Mouse (Mus musculus) heart, embryonic 11.5 days (tissue): ENCODE measurements around the gene Bspry. TPM values are rescaled to one million over a fixed set of nuclear protein-coding genes. Genes with fewer than 3 reads are reported as not detected.

ENCODE experiments used
- ATAC-seq: fragments of 200-750 bp; cut with Nextera tagmentation; replicated peaks from 2 replicates; pipeline ENCODE4 v1.8.0; 2017; ENCODE audit warnings: moderate library complexity; ENCODE audit not compliant: insufficient number of reproducible peaks, low FRiP score, low TSS enrichment
- H3K27ac ChIP-seq: fragments of 300-500 bp; sonication (generic); 2 replicates; pipeline ENCODE4 v1.5.1; 2014; ENCODE audit warnings: mild to moderate bottlenecking, low read depth, low read length
- H3K27me3 ChIP-seq: fragments of 300-500 bp; sonication (generic); 2 replicates; pipeline ENCODE4 v1.6.1; 2014; ENCODE audit warnings: mild to moderate bottlenecking, low read length, mixed read lengths; ENCODE audit not compliant: control insufficient read depth, insufficient read depth
- H3K36me3 ChIP-seq: fragments of 300-500 bp; sonication (generic); 2 replicates; pipeline ENCODE4 v1.6.1; 2014; ENCODE audit warnings: mild to moderate bottlenecking, low read length, moderate library complexity, mixed read lengths; ENCODE audit not compliant: control insufficient read depth, insufficient read depth
- H3K4me1 ChIP-seq: fragments of 300-500 bp; sonication (generic); 2 replicates; pipeline ENCODE4 v1.6.1; 2014; ENCODE audit warnings: low read length; ENCODE audit not compliant: control insufficient read depth, insufficient read depth
- H3K4me2 ChIP-seq: fragments of 300-500 bp; sonication (generic); 2 replicates; pipeline ENCODE4 v1.6.1; 2014; ENCODE audit warnings: mild to moderate bottlenecking, moderate library complexity
- H3K4me3 ChIP-seq: fragments of 300-500 bp; sonication (generic); 2 replicates; pipeline ENCODE4 v1.5.1; 2014; ENCODE audit warnings: low read depth, low read length
- H3K9ac ChIP-seq: fragments of 300-500 bp; sonication (generic); 2 replicates; pipeline ENCODE4 v1.6.1; 2014; ENCODE audit warnings: mild to moderate bottlenecking, low read depth, low read length, moderate library complexity
- H3K9me3 ChIP-seq: fragments of 300-500 bp; sonication (generic); replicated peaks from 2 replicates; pipeline ENCODE4 v1.6.1; 2016; ENCODE audit warnings: low read length; ENCODE audit not compliant: control insufficient read depth
- WGBS: fragments of 180-500 bp; shearing (Covaris S2); extraction: QIAGEN DNeasy Blood & Tissue Kit; methylation state at CpG from one replicate; pipeline ENCODE4 v1.1.7; 2014; ENCODE audit not compliant: insufficient replicate concordance; 5-methylcytosine and 5-hydroxymethylcytosine counted together
- polyA plus RNA-seq: library from polyadenylated mRNA; unstranded; fragments of >200 nt; fragmentation: Nextera tagmentation; extraction: Ambion mirVana; gene quantifications from 2 replicates; pipeline ENCODE4 v1.2.1, GENCODE M21; 2014

Bspry gene
- polyA plus RNA-seq, 1 experiment from 2014 or later, result 0.83 TPM

- H3K4me3 ChIP-seq, result peak overlapping the region; percentile 32
- peaks cover 28% of the 10 kb centered on the region for H3K36me3 ChIP-seq
- no peaks in the 10 kb centered on the region for H3K9me3 ChIP-seq
- WGBS, result 76% methylated on average over 7 of the region's 7 CpGs
- H3K4me1 ChIP-seq, result peaks cover 27% of the 10 kb centered on the region
- ATAC-seq, result no peak
- no peaks in the 10 kb centered on the region for H3K27me3 ChIP-seq
- H3K4me2 ChIP-seq, result peak overlapping the region; percentile 68
- H3K27ac ChIP-seq, result peak overlapping the region; percentile 86
- H3K9ac ChIP-seq, result peak overlapping the region; percentile 43; the same call in 1 of the 2 replicates
Measured at GRCm38 (mm10) chr4:62514995-62515394, 35.1 kb downstream of the Bspry start.

DNA sequence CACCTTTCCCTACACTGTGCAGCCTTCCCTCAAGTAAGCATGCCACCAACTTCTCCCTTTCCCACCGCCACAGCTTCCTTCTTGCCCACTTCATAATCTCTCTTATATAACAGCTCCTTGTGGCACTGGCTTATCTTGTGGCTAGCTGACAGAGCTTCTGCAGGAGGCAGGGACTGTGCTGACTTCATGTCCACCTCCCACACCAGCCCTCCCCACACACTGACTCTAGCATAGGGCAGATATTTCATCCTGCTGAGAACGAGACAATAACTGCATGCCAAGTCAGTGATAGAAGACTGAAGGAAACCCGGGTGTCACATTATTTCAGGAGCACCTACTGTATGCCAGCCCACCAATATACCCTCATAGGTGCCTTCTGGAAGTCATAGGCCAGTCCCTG lies 35.6 kb downstream of the Bspry start:
- Histone ChIP-seq H3K9ac (peak overlapping the region; percentile 59), H3K4me1 (peaks cover 29% of the 10 kb centered on the region), H3K4me3 (peak overlapping the region; percentile 32), H3K4me2 (peak overlapping the region; percentile 68), H3K27me3 (no peaks in the 10 kb centered on the region), H3K27ac (peak overlapping the region; percentile 86), H3K9me3 (no peaks in the 10 kb centered on the region), H3K36me3 (peaks cover 23% of the 10 kb centered on the region)
- WGBS, result 40% methylated on average over 3 of the region's 3 CpGs
- no peak for ATAC-seq

DNA sequence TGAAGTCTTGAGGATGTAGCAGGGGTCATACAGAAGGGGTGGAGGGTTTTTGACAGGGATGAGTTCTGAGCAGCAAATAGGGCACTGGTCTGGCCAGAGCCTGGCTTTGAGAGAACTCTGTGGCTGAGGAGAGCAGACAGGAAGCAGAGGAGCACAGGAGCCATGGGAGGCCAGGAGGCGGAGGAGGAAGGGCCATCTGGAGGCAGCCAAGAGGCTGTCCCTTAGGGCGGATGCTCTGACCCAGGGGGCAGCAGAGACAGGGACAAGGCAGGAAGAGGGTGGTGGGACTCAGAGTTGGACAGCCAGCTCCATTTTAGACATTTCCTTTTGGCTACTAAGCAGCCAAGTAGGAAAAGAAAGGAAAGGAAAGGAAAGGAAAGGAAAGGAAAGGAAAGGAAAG lies 36.2 kb downstream of the Bspry start:
- peak; percentile 33 for ATAC-seq
- peak overlapping the region; percentile 59 for H3K9ac ChIP-seq
- H3K9me3 ChIP-seq, result no peaks in the 10 kb centered on the region
- peaks cover 17% of the 10 kb centered on the region for H3K36me3 ChIP-seq
- peak overlapping the region; percentile 32 for H3K4me3 ChIP-seq
- peak overlapping the region; percentile 86 for H3K27ac ChIP-seq
- H3K27me3 ChIP-seq, result no peaks in the 10 kb centered on the region
- peak overlapping the region; percentile 68 for H3K4me2 ChIP-seq
- peaks cover 29% of the 10 kb centered on the region for H3K4me1 ChIP-seq
- 24% methylated on average over 2 of the region's 2 CpGs for WGBS

- 73% methylated on average over 1 of the region's 1 CpGs for WGBS
- H3K27me3 ChIP-seq, result no peaks in the 10 kb centered on the region
- peaks cover 14% of the 10 kb centered on the region for H3K36me3 ChIP-seq
- H3K4me3 ChIP-seq, result peak overlapping the region; percentile 32
- H3K4me1 ChIP-seq, result peaks cover 29% of the 10 kb centered on the region
- H3K4me2 ChIP-seq, result peak overlapping the region; percentile 68
- no peaks in the 10 kb centered on the region for H3K9me3 ChIP-seq
- H3K27ac ChIP-seq, result peak overlapping the region; percentile 86
- peak overlapping the region; percentile 59 for H3K9ac ChIP-seq
- ATAC-seq, result peak; percentile 73
Measured at GRCm38 (mm10) chr4:62516579-62516978, 36.7 kb downstream of the Bspry start.

- peak overlapping the region; percentile 10; the same call in 1 of the 2 replicates for H3K9ac ChIP-seq
Measured at GRCm38 (mm10) chr4:62517046-62517445, 37.2 kb downstream of the Bspry start.

DNA sequence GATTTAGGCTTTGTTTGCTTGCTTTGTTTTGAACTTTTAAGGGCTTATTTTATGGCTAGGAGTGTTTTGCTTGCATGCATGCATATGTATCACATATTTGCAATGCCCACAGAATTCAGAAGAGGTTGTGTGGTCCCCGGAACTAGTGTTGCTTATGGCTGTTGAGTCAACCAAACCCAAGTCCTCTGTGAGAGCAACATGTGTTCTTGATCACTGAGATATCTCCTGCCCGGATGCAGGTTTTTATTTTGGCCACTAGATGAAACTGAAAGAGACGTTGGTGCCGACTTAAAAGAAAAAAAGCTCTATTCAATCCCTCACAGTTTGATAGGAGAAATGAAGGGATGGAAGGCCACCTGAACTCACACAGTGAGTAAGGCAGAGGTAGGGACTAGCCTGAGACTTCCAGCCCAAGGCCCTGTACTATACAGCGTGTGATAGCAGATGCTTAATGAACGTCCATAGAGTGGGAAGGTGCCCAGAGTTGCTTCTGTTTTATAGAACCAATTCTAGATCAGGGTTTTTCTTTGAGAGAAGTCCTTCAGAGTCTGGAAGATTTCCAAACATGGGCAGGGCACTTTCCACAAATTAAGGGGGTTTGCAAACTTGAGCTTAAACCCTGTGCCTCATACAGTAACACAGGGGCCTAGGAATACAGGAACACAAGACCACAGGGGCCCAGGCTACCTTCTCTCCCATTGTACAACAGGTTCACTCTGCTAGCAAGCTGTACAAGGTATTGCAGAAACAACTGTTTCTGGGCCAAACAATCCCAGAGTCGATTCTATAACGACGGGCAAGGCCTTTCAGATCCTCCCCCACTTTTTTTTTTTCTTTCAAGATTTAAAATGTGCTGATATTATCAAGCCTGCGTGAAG lies 37.9 kb downstream of the Bspry start:
- Histone ChIP-seq H3K27ac (peak overlapping the region; percentile 86), H3K36me3 (peaks cover 7% of the 10 kb centered on the region; the same call in 1 of the 2 replicates), H3K9me3 (no peaks in the 10 kb centered on the region), H3K4me2 (peak overlapping the region; percentile 68), H3K9ac (peak overlapping the region; percentile 10; the same call in 1 of the 2 replicates), H3K4me1 (peaks cover 29% of the 10 kb centered on the region), H3K4me3 (peak overlapping the region; percentile 57), H3K27me3 (no peaks in the 10 kb centered on the region)
- ATAC-seq, result no peak
- WGBS, result 73% methylated on average over 10 of the region's 10 CpGs

More at GRCm38 (mm10) chr4:62517046-62517445, 37.2 kb downstream of the Bspry start:
- no peak for ATAC-seq
- Histone ChIP-seq H3K36me3 (peaks cover 9% of the 10 kb centered on the region), H3K27ac (peak overlapping the region; percentile 86), H3K27me3 (no peaks in the 10 kb centered on the region), H3K9me3 (no peaks in the 10 kb centered on the region), H3K4me3 (peak overlapping the region; percentile 57; the same call in 1 of the 2 replicates), H3K4me1 (peaks cover 29% of the 10 kb centered on the region), H3K4me2 (peak overlapping the region; percentile 68)
- WGBS, result 77% methylated on average over 8 of the region's 8 CpGs

GRCm38 (mm10) chr4:62518416-62519121 lies 38.7 kb downstream of the Bspry start:
- ATAC-seq, result no peak
- peak overlapping the region; percentile 57 for H3K4me3 ChIP-seq
- H3K9me3 ChIP-seq, result no peaks in the 10 kb centered on the region
- no peaks in the 10 kb centered on the region for H3K27me3 ChIP-seq
- H3K36me3 ChIP-seq, result no peaks in the 10 kb centered on the region; the same call in 1 of the 2 replicates
- 46% methylated on average over 13 of the region's 13 CpGs for WGBS
- peak overlapping the region; percentile 88 for H3K27ac ChIP-seq
- peak overlapping the region; percentile 68 for H3K4me2 ChIP-seq
- peak overlapping the region; percentile 86 for H3K9ac ChIP-seq
- H3K4me1 ChIP-seq, result peaks cover 29% of the 10 kb centered on the region

GRCm38 (mm10) chr4:62519122-62519848 lies 39.4 kb downstream of the Bspry start:
- Histone ChIP-seq H3K4me3 (peak overlapping the region; percentile 57), H3K36me3 (no peaks in the 10 kb centered on the region), H3K9ac (peak overlapping the region; percentile 86), H3K9me3 (no peaks in the 10 kb centered on the region), H3K27me3 (no peaks in the 10 kb centered on the region), H3K27ac (peak overlapping the region; percentile 88), H3K4me2 (peak overlapping the region; percentile 68), H3K4me1 (peaks cover 34% of the 10 kb centered on the region)
- 3% methylated on average over 26 of the region's 26 CpGs for WGBS
- ATAC-seq, result peak; percentile 33
